Mouse (Mus musculus) yolk sac, embryonic 10.5 days (tissue): ENCODE data around the gene Man1a2.

Experiments used
- DNase-seq: peaks from one replicate; pipeline ENCODE4 v3.0.0-alpha.2; 2017; ENCODE audit warnings: low spot score

Gene Man1a2

GRCm38 (mm10) chr3:100685087-100685762 is at the start of gene Man1a2:
Gene Man1a2, minus strand, starts transcription at chr3:100685503.
- DNase-seq = peak; percentile 90

DNA sequence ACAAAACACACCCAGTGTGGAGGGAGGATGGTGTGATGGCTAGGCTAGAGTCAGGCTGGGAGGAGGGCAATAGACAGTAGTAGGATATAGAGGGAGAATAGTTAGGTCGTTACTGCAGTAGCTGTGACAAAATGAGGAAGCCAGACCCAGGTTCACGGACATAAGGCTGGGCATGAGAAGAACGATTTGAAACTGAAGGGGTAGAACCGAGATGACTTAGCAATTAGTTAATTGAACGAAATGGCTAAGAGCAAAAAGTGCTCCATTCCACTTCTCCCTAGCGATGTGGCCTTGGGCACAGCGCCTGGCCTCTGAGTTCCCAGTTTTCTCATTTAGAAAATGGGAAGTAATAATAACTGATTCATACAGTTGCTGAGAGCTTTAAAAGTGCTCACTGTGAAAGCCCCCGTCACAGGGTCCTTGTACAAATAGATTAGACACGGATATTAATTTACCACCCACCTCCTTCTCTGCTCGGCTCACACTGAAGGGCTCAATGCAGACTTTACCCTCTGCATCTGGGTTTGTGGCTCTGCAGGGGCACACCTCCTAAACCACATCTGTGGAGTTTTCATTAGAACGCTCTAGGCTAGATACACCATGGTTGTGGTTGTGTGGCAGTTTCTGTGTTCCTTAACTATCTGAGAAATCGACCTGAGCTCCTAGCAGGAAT is 49.3 kb upstream of the Man1a2 start:
- DNase-seq = no peak

DNA sequence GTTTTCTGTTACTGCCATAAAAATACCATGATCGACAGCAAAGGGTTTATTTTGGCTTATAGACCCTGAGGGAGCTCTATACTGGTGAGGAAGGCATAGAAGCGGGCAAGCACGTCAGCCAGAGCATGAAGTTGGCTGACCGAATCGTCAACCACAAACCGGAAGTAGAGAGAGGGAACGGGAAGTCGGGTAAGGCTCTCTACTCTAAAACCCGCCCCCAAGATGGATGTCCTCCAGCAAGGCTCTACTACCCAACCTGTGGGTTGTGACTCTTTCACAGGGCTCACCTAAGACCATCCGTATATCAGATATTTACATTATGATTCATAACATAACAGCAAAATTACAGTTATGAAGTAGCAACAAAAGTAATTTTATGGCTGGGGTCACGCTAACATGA is 46.6 kb upstream of the Man1a2 start:
- DNase-seq = no peak

GRCm38 (mm10) chr3:100731347-100731746 is 46.0 kb upstream of the Man1a2 start:
- DNase-seq = no peak

DNA sequence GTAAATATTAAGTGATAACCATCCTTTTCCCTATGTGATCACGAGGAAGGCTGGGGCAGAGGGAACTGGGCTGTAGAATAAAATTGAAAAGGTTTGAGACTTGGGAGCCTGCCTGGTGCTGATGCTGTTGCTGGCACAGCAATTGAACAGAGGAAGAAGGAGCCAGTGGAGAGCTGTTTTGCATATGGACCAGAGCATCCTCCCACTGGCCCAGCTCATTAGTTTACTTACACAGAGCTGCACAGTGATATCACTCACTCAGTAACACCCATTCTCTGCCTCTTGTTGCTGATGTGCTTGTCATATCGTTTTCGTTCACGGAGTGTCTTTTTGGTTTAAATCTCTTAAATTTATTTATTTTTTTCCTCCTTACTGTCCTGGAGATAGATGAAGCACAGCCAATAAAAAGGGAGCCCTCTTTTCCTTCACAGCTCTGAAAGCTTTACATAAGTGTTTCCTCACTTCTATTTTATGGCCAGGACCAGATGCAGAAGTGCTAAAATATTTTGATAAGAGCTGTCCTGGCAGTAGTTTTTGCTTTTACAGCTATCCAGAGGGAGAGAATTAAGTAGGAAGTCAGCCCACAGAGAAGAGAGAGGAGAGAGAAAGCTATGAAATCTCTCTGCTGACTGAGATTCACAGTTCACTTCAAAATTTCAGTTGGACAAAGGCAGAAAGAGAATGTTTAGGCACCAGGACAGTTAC is 42.9 kb upstream of the Man1a2 start:
- no peak for DNase-seq

DNA sequence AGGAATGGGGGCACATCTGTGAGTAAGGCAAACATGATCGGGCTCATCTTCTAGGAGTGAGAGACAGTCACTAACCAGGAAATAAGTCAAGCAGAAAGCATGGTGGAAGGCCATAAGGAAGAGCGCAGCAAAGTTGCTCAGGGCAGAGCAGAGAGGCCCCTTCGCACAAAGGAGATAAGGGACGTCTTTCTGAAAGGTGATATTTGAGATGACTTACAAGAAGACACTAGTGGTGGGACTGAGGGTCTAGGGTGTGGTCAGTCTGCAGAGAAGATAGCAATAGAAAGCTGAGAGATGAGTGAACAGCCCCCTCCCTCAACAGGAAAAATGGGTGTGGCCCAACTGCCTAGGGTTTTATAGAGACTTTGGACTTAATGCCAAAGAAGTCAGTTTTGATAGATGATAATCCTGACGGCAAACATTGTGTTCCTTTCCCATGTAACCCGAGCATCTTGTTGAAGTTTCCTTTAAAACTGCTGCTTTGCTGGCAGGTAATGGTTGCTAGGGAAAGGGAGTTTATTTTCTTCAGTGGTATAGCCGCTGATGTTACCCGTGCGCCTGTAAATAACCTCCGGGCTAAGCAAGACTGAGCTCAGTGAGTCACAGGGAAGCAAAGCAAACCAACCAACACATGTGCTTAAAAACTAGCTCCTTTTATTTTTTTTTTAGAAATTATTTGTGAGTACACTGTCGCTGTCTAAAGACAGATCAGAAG is 40.8 kb upstream of the Man1a2 start:
- no peak for DNase-seq

DNA sequence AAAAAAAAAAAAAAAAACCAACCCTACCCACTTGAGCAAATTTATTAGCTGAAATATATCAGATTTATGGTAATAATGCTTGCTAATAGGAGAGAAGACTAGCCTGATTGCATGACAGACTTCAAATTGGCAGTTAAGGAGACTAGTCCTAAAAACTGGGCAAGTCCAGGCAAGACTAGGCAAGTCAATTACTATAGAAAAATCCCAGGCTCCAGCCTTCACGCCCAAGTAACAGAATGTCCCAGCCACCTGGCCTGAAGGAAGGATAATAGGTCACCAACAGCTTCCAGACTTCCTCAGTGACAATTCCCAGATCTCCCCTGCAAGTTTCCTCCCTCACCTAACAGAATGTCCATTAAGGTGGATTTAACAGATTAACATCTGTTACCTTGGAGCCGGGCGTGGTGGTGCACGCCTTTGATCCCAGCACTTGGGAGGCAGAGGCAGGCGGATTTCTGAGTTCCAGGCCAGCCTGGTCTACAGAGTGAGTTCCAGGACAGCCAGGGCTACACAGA is 35.5 kb upstream of the Man1a2 start:
- no peak for DNase-seq

DNA sequence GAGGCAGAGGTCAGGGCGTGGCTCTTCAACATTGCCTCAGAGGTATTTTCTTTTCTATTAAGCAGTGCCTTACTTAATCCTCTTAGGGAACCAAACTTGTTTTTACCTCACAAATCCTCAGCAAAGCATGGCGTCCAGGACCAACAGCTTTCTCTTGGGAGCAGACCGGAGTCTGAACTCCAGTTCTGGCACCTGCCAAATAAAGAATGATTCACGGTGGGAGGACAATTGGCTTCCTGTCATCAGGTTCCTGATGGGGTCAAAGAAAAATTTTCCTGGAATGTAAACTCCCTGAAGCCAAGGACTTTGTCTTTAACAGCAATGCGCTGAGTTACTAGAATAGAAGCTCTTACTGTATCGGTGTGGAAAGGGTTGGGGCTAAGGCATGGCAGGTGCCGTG is 30.9 kb upstream of the Man1a2 start:
- DNase-seq = no peak

- no peak for DNase-seq
Observed at GRCm38 (mm10) chr3:100715367-100715766, 30.1 kb upstream of the Man1a2 start.

DNA sequence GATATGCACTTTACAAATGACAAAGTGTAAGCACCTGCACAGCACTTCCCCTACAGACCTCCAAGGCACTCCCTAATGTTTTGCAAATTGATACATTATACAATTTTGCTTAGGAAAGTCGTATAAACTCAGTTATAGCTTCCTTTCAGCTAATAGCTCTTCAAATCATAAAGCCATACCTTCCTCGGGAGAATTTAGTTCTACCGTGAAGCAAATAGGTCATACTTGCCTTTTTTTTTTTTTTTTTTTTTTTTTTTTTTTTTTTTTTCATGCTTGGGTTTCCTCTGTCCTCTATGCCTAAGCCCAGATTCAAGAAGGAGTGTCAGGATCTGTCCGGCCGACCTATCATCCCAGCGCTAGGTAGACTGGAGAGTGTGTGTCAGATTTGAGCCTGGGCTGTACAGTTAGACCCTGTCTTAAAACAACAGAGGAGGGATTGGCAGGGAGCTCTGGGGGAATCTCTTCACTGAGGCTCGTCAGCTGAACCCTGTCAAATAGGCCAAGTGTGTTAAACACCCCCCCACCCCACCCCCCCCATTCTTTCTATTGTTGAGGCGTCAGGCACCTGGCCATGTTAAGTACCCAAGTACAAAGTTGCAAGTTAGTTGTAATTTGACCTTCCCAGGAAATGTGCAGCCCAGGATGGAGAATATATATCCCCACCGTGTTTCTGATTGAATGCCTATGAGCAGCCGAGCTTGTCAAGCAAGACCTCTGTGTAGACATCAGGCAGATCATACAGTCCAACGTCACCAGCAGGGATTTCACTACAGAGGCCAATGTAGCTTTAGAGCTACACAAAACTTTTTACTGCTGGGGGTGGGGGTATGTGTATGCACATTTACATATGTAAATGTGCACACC is 28.1 kb upstream of the Man1a2 start:
- DNase-seq = no peak

DNA sequence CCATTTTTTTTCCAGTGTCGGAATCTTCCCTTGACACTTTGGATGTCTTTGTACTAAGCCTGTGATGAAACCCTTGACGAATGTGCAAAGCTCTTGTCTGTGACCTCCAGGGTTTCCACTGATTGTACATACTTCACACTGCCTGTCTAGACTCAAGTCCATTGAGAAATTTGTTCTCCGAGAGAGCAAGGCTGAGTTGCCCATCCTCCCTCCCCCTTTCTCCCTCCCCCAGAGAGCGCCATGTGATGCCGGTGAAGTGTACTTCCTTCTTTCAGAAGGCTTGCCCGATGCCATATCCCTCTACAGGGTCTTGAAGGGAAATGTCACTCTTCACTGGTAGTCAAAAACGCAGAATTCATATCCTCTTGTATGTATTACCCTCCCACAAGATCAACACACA is 26.8 kb upstream of the Man1a2 start:
- no peak for DNase-seq

DNA sequence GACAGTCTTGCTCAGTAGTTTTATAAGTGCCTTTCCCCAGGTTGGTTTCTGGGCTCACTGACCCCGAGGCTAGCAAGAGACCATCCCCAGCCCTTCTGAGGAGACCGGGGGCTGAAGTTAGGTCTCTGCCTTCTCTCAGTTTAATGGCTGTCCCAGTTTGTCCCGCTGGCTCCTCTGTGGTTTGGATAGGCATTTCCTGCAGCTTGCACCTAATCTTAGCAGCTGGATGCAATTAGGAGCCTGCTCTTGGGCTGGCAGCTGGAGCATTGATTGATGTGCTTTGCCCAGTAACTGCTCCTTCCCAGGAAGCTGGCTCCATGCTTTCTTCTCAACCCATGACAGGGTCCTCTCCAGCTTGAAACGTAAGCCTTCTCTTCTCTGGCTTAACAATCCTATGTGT is 26.2 kb upstream of the Man1a2 start:
- DNase-seq = no peak

DNA sequence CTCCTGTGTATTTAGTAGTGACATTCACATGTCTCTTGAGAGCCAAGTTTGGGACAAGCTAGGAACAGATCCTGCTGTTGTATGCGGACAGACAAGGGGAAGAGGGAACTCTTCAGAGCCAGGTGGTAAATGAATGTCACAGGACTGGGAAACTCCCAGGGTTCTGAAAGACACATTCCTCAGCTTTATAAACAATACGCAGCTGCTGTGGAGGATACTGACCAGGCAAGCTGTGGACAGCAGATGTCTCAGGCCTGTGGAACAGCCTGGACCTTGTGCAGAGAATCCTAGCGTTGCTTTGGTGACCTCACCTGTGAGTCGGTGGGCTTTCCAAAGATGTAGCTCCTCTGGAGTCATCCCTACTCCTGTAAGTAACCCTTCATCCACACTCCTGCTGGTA is 21.8 kb upstream of the Man1a2 start:
- no peak for DNase-seq

- no peak for DNase-seq
Observed at GRCm38 (mm10) chr3:100705128-100705667, 19.9 kb upstream of the Man1a2 start.

DNA sequence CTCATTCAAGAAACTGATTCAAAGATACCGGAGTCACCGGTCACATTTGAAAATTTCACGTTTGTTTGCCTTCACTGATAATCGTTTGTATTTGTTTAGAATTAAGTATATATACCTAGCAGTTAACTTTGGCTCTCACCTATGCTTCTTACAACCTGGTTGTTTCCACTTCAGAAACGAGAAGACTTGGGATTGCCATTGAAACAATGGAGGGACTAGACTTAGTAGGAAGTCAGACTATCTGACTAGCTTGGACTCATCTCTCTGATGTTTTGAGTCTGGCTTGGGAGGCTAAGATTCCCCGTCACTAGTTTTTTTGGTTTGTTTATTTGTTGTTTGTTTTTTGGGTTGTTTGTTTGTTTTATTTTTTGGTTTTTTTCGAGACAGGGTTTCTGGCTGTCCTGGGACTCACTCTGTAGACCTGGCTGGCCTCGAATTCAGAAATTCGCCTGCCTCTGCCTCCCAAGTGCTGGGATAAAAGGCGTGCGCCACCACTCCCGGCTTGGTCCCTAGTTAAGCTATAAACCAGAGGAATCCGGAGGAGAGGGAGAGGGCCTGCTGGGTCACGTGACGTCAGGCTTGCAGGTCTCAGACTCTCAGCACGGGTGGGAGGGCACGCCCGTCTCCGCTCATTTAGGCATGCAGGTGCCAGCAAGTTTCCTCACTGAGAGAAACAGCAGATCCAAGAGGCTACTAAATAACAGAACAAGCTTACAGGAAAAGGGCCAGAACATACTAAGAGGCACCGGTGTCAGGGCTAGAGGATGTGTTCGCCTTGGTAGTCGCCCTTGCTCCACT is 18.7 kb upstream of the Man1a2 start:
- DNase-seq = peak; percentile 39

DNA sequence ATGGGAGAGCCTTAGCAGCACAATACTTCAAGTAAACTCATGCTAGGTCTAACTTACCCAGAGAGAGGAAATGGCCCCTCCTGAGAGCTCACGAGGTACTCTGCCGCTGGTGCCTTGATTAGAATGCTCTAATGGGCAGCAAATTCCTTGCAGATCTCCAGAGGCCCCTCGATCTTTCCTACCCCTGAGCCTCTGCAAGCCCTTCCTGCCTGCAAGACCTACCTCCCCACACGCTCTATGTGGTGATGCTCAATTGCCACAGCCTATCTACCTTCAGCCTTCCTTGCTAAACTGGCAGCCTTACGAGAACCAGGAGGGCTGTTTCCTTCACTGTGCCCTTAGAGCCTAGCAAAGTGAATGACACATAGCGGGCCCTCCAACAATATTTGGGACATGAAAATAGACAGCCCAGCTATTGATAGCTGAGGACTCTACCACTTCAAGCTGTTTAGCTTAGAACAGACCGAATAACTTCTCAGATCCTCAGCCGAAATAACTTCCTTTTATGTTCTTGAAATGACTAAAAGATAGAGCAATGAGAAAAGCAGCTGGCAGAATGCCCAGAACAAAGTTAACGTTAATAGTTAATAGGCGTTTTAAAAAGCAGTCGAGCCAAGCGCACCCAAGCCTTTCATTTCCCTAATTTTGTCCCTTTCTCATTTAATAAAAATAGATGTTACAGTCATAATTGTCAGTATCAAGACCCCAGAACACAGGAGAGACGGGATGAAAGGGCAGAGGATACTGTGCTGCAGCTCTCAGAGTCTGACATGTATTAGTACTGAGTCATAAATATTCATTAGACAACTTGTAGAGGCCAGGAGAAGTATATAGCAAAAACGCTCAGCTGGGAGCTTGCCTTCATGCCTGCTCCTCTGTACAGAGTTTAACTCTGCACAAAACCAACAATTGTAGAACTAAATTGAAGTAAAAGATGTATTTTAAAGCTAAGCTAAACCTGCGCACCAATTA is 17.9 kb upstream of the Man1a2 start:
- DNase-seq = no peak

DNA sequence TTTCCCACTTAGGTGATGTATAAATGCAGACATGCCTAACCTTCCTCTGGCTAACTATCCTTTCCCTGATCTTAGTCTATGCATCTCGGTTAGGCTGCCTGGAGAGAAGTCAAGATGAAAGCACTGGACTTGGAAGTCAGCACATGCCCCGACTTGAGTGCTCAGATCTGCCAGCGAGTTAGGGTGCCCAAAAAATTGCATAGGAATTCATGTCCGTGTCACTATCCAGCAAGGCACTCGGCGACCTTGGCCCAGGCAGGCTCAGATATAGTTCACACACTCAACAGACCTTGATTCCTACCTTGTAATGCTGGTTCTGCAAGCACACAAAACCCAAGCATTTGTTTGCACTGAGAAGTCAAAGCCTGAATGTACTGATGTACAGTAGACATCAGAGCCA is 3.4 kb upstream of the Man1a2 start:
- no peak for DNase-seq

DNA sequence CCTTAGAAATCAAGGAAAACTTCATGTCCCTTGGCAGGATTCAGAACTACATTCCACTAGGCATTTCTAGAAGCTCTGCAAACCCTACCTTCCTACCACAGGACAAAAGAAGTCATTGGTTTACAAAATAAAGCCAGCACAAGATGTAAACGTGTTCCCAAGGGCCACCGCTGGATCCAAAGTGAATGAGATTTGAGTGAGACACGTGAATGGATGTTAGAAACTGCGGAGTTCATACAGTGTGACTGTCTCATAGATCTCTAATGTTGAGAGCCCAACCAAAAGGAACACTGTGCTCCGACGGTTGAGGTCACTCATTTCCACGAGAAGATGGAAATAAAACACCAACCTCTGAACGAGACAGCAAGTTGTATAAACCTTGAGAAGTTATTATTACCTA is 1.5 kb upstream of the Man1a2 start:
- DNase-seq = no peak

DNA sequence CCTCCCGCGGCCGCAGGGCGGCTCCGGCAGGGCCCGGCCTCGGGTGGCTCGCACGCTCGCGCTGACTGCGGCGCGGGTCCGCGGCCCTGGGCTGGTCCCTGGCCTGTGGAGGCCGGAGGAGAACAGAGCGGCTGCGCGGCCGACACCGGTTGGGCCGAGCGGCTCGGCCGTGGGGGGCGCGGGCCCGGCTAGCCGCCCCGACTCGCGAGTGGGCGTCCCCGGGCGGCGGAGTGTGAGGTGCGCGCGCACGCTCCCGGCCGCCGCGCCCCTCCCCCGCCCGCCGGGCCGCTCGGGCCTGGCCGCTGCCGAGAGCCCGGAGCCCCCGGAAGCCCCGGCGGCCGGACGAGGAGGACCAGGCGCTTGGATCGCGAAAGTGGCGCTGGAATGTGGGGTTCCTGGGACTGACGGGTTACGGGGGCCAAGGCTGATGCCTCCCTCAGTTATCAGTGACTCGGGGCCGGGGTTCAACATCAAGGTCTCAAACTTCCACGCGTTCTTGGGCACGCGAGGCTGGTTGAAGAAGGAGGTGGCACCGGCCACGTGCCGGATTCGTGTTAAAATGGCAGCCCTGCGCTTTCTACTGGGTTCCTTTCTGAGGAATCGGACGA is 564 bp upstream of the Man1a2 start:
- peak; percentile 78 for DNase-seq
